Mouse (Mus musculus) heart, postnatal 10 days (tissue): Measurements from ENCODE around the gene Wdr20rt. TPM values are rescaled to one million over a fixed set of nuclear protein-coding genes. Genes with fewer than 3 reads are reported as not detected.
"Not testable (repeated sequence)": the region's sequence is repeated elsewhere in the genome, so short reads cannot be mapped to it uniquely, and the experiment has no call there.

Experiments
- DNase-seq, 2 experiments: peaks; one replicate each; pipeline ENCODE4 v3.0.0; 2021
- intact Hi-C: fragments of 180-260 bp; cut with DNase I; formaldehyde crosslinking; loops from one replicate; pipeline ENCODE4 v1.15.1; 2025
- total RNA-seq, 2 experiments: library from RNA; stranded (reverse); gene quantifications; 2 replicates each; pipeline ENCODE4 v1.2.3; 2021

The Wdr20rt gene
- not detected for total RNA-seq

DNA sequence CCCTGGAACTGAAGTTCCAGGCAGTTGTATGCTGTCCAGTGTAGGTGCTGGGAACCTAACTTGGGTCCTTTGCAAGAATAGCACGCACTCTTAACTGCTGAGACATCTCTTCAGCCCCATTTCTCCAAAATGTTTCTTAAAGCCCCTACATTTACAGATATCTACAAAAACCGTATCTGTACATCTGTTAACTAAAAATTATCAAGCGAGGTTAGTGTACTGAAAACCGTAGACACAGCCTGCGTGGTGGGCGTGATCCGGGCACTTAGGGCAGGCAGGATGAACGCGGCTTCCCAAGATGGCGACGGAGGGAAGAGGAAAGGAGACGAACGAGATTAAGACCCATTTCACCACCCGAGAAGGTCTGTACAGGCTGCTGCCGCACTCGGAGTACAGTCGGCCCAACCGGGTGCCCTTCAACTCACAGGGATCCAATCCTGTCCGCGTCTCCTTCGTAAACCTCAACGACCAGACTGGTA, at the start of gene Wdr20rt:
TSS of gene Wdr20rt (plus strand) at position 51 of the 479 bp plus-strand sequence.
- no peak for DNase-seq
- intact Hi-C loops = no loop called here

DNA sequence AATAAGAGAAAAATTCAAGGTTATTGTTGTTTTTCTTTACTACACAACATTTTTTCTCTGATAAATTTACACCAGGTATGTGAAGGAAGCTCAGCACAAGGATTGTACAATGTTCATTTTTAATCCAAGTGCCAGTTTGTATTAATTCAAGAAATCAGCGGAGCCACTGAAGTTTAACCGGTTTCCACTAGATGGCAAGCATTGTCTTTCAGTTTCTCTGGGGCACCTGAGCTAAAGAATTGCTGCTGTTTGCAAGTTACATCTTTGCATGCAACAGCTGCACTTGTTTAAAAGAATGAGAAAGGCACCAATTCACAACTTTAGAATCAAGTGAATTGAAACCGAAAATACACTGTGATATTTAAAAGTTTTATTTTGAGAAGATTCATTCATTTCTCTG, 38.0 kb upstream of the Wdr20rt start:
- DNase-seq = peak; percentile 2 to 9
- intact Hi-C loops = no loop called here

DNA sequence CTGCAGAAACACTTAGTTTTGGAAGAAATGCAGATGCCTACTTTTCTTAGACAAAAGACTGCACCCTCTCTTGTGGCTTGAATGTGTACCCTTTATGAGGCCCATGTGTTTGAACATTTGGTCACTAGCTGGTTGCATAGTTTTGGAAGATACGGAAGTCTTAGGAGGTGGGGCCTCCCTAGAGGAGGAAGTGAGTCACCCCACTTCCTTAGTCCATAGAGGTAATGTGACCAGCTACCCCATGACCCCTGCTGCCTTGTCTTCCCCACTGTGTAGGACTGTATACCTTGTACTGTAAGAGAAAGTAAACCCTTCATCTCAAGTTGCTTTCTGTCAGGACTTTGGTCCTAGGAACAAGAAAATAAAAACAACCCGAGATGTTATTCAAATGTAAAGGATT, 36.1 kb upstream of the Wdr20rt start:
- intact Hi-C loops = no loop called here
- no peak for DNase-seq

DNA sequence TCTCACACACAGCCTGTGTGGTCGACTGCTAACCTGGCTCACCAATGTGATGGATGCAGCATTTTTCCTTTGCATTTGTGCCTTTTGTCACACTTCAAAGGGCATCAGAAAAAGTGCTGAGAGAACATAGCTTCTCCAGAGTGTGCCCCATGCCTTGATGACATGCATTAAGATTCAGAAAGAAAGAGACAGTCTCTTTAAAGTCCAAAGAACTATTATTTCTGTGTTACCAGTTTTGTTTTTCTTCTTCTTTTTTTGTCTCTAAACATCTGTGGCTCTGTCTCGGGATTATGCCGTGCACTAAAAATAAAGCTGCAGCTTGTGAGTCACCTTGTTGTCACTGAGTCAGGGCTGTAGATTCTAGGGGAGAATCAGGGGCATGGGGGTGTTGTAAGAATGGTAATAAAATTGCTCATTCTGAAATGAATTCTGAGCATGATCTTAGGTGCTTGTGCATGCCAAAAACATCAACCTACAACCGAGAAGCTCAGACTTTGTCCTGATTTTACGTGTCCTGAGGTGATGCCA, 31.2 kb upstream of the Wdr20rt start:
- intact Hi-C loops = no loop called here
- DNase-seq = no peak

DNA sequence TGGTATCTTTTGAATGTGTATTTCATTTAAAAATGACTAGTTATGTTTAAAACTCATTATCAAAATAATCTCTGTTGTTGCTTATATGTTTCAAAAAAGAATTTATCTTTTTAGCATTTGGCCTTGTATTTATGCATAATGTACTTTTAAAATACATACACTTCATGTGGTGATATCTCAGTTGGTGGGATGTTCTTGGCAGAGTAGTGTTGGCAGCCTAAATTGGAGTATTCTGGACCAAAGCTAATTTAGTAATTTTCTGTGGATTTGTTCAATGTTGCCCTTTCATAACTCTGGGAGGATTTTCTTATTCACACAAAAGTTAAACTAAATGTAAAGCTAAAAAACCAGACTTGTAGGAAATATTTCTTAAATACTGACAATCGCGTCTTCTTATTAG, 23.5 kb upstream of the Wdr20rt start:
- intact Hi-C loops = no loop called here
- no peak for DNase-seq

DNA sequence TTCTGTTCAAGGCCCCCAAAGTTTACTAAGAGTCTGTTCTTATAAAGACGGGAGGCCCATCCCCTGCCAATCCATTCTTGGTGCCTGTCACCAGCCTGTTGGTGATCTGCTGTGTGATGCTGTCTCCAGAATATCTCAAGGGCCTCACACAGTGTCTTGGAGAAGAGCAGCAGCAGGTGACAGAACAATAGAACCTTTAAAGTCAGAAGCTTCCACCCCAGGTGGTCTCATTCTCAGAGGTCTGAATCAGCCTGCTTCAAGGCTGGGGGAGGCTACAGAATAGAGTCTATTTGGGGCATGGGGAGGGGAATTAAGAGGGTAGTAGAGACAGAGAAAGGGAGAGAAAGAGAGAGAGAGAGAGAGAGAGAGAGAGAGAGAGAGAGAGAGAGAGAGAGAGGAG, 18.9 kb upstream of the Wdr20rt start:
- intact Hi-C loops = no loop called here
- DNase-seq = no peak

DNA sequence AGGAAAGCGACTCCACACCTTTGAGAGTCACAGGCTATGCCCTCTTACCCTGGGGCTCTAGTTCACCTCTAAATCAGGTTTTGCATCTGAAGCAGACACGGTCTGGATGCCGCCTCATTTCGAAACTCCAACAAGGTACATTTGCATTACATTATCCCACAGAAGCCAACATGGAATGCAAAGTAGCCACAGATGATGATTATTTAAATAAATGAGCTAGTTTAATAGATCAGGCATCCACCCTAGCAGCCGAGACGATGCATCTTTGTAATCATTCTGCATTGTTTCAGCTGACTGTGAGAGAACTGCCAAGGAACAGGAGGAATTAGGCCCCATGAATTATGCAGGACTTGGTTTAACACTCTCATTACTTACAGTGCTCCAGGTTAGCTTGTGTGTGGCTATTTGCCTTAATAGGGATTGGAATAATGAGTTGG, 8.9 kb upstream of the Wdr20rt start:
- intact Hi-C loops = no loop called here
- DNase-seq = no peak

DNA sequence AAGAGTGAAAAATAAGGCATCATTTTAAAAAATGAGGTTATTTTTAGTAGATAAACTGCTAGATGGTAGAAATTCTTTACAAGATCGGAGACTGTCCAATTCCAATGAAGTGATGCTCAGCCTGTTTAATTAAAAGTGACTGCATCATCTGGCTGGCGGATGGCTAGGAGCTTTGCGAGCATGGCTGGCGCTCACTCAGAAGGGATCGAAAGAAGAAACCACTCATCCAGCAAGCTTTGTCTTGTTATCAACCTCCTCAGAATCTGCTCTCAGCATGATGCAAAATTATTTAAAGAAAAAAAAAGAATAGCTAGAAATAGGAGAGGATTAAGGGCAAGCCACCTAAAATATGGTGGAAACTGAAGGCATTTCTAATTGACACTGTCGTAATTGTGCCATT, 3.3 kb downstream of the Wdr20rt start:
- intact Hi-C loops = no loop called here
- DNase-seq = no peak

DNA sequence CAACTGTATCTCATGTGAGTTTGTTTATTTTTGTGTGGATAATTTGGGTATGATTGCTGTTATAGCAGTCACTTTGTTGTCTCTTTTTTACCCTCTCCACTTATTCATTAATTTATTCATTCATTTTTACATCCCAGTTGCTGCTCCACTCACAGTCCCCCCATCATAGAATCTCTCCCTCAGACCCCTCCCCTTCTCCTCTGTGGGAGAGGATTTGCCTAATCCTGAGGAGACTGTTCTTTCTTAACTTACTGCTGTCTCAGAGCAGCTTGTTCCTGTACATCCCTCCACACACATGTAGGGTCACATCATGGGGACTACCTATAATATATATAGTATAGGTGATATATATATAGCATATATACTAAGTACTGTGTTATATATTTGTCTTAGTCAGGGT, 3.7 kb downstream of the Wdr20rt start:
- DNase-seq = no peak
- intact Hi-C loops = no loop called here

DNA sequence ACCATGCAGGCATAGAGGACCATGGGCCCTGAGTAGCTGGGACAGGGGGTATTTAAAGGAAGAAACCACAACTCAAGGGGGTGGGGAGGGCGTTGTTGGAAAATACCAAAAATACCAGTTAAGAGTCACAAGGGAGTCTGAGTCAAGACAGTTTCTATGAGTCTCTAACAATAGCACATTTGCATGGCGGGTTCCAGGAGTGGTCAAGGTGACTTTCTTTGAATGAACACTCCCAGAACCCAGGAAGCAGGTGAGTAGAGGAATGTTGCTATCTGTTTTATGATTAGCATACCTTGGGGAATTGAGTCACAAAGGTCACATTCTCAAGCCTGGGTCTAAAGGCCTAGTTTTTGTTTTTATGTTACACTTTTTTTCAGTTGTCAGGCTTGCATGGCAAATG, 7.5 kb downstream of the Wdr20rt start:
- intact Hi-C loops, DNase-seq: not testable (repeated sequence)

DNA sequence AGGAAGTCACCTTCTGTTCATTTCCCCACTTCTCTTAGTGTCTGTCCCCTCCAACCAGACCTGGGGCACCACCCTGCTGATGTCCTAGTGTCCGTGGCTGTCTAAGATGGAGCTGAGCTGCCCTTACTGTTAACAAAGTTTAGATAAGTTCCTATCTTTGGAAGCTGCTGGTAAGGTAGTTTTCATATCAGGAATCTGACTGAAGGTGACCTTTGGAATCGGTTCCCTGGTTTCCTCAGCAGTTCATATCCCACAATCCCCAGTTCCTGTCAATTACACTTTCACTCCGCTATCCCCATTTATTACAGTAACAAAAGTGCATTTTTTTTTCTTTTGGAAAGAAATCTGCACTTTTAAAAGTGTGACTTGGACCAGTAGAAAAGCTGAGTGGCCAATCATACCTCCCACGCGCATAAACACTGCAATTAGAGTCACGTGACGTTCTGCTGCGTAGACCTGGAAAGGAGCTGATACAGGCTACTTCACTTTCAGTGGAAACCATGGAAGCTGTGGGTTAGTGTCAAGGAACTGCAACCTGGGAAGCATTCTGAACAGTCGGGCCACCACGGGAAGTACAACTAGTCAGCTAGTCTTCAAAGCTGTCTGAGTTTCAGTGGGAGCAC, 24.9 kb downstream of the Wdr20rt start:
- no peak for DNase-seq

DNA sequence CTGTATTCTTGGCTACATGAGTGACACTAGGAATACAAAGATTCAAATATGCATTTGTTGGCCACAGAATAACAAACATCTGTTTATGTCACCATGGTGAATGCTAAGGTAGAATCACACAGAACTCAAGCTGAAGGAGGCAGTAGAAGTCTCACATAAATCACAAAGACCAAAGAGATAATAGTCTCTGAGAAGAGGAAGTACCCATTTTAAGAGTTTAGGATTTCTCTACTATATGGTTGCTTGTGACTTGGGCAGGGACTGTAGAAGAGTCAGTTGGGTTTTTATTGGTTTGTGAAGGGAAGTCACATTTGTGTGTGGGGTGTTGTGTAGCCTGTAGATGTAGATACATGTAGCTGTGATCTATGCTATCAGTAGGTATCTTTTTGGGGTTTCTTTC, 31.6 kb downstream of the Wdr20rt start:
- intact Hi-C loops = no loop called here
- DNase-seq = no peak

More for the DNA sequence above, 24.9 kb downstream of the Wdr20rt start:
- intact Hi-C loops = no loop called here

DNA sequence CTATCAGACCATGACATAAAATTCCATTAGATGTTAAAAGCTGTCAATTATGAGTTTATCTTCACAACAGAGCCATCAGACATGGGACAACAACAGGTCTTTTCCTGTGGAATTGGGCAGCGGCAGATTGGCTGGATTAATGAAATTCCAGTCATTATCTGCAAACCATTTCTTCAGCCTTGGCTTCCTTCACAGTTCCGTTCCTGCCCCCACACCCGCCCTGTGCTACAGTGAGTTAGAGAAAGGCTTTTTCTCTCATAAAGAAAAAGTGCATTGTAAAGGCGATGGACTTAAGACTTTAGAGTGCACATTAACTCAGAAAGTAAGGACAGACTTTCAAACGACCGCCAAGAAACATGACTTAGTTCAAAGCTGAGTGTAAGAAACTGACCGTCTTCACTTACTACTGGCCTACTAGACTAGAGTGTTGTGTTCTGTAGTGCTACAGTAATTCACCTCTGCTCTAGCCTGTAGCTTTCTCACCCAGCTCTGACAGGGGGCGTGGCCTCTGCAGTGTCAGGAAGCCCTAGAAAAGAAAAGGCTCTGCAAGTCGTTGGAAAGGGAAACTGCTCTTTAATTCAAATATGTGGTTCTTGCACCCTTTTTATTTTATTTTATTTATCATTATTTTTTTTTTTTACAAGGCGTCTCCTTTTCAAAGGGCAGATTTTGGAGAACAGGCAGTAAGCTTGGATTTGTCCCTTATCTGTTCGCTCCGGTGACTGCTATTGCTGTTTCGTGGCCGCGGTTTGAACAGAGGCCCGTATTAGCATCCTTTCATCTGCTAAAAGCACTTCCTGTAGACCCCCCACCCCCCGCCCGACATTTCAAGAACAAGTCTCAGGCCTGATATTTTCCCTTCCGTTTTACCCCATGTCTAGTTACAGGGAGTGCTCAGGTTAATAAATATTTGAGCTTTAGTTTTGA, 33.2 kb downstream of the Wdr20rt start:
- intact Hi-C loops = no loop called here
- peak; percentile 20 to 29 for DNase-seq

DNA sequence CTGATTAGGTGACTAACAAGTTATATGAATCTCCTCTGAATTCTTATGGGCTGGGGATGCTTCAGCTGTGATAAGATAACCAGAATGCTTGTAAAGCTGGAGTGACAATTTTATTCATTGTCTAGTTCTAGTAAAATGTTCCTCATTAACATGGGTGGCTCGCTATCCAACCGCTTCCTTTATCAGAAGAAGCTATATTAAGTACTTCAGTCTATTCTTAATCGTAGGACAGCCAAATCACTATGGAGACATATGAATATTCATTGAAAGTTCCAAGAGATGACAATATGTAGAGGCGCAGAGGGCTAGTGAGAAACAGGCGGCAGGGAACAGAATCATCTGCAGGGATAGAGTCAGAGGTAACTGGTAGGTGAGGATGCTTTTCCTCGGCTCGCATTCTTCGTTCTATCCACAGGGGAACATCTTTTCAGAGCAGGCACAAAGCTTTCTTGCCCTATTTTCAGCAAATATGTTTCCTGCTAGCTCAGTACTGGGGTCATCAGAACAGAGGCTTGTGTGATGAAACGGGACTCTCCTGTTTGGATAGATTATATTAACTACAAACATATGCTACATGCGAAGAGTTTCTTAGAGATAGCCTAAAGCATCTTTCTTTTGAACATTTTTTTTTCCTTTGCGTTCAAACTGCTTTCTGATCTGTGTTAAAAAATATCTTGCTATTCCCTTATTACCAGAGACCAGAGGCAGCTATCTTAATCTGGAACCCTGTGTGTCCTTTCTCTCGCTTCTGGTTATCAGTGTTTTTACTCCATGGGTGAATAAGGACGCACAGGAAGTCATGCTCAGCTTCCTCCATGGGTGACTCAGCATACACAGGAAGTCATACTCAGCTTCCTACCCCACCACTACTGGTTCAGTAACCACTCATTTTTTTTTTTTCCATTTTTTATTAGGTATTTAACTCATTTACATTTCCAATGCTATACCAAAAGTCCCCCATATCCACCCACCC, 34.1 kb downstream of the Wdr20rt start:
- DNase-seq = no peak
- intact Hi-C loops = no loop called here

DNA sequence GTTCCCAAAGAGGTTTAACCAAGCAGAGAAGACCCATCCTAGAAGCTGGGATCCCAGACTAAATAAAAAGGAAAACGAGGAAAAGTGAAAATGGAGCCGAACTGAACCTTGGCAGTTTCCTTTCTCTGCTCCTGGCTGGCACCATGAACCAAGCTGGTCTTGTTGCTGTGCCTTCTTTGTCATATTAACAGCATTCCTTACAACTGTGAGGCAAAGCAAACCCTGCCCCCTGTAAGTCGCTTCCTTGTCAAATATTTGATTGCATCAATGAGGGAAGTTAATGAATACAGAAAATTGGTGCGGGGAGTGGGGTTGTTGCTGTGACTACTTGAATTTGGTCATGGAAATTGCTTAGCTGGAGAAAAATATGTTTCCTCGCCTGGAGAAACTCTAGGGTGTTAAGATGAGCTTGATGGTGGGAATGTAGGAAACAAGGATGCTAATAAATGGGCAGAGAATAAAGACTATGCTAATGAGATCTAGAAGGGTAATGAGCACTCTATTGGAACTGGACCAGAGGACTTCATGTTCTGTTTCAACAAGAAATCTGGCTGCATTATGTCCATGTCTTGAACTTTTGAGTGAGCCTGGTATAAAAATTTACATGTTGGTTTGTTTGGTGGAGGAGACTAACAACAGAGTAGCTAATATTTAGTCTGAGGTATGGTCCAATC, 43.1 kb downstream of the Wdr20rt start:
- intact Hi-C loops = no loop called here
- no peak for DNase-seq

DNA sequence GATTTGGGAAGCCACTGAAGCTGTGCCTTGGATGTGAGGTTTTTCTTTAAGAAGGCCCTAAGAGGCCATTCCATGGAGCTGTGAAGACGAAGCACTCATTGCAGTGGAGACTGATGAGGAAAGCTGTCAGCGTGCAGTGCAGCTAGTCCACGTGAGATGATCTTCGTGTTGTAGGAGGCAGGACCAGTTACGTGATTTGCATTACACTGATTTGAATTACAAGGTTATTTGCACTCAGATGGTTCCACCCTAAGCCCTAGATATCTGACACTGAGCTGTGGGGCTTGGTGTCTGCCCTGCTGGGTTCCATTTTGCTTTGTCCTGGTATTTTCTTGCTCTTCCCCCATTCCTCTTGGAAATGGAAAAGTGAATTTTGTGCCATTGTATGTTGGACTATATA, 44.1 kb downstream of the Wdr20rt start:
- DNase-seq = no peak
- intact Hi-C loops = no loop called here

DNA sequence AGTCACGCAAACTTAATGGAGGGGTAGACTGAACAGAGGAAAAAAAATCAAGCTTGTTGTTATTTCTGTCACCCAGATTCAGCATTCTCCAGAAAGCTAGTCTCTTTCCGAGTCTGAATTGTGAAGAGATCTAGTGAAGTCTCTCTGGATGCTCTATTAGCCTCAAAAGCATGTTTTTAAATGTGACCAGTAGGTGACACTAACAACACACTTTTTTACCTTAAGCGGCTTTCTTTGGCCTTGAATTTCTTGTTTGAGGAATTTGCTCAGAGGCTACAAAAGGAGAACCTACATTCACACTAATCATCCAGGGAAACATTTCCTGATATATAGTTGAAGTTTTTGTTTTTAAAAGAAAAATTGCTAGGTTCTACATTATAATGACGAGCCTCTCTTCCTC, 48.5 kb downstream of the Wdr20rt start:
- intact Hi-C loops = loop anchor here (10.0 kb wide), 1 partner anchor 1571 kb away; no protein-coding TSS in a partner anchor
- no peak for DNase-seq
